Mouse (Mus musculus): ENCODE results near the gene Ubxn1.
"Not testable (repeated sequence)": the region's sequence is repeated elsewhere in the genome, so short reads cannot be mapped to it uniquely, and the experiment has no call there.

The Ubxn1 gene

DNA sequence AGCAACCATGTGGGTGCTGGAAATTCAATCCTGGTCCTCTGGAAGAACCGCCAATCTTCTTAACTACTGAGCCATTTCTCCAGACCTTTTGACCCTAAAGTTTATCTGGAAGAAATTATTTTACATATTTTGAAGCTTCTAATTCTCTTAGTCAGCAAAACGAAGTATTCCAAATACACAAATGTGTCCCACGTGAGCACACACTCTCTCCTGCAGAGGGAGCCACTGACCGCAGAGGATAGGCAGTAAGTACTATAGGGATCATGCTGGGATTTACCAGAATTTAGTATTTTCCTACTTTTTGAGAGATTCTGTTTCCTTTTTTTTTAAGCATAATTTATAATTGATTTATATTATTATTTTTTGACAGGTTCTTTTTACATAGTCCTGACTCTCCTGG lies 13.6 kb upstream of the Ubxn1 start:
- peak; percentile 70 for DNase-seq (ENCODE audit: low read depth, low spot score)

DNA sequence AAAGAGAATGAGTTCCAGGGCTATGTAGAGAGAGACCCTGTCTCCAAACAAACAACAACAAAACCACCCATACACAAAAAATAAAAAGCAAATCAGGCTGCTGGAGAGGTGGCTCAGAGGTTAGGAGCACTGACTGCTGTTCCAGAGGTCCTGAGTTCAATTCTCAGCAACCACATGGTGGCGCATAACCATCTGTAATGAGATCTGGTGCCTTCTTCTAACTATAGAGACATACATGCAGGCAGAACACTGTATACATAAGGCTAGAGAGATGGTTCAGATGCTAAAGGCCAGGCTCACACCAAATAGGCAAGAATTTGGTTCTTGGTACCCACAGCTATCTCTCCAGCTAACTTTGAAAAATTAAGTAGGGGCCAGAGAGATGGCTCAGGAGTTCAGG lies 12.3 kb upstream of the Ubxn1 start:
- DNase-seq (ENCODE audit: low read depth, low spot score): peak; percentile 73

DNA sequence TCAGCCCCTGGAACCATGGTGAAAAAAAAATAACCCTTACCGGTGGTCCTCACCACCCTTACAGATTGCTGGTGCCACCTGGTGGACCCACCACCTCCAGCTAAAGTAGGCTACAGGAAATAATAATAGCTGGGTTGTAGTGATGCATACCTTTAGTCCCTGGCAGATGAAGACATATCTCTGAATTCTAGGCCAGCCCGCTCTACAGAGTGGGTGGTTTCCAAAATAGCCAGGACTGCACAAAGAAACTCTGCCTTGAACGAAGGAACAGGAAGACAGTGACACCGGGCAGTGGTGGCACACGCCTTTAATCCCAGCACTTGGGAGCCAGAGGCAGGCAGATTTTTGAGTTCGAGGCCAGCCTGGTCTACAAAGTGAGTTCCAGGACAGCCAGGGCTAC lies 7.0 kb upstream of the Ubxn1 start:
- DNase-seq (ENCODE audit: low read depth, low spot score): no peak

DNA sequence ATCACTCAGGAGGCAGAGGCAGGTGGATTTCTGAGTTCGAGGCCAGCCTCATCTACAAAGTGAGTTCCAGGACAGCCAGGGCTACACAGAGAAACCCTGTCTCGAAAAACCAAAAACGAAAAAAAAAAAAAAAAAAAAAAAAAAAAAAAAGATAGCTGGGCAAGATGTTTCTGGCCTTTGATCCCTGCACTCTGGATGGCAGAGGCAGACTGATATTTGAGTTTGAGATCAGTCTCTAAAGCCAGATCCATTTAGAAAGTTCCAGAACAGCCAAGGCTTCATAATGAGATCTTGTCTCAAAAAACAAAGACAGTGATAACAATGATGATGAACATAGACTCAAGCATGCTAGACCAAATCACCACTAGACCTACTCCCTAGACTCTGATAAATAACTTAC lies 915 bp upstream of the Ubxn1 start:
- not testable (repeated sequence) for DNase-seq (ENCODE audit: low read depth, low spot score)

DNA sequence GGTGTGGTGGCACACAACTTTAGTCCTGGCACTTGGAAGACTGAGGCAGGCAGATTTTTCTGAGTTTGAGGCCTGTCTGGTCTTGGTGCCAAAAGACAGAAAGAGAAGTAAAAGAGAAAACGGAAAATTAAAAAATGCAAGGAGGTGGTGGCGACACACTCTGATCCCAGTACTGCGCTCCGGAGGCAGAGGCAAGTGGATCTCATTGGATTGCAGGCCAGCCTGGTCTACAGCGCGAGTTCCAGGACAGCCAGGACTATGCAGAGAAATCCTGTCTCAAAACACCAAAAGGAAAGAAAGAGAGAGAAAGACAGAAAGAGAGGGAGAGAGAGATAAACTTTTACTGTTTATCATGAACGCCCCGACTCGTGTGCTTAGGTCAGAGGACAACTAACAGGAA lies 458 bp upstream of the Ubxn1 start:
- no peak for DNase-seq (ENCODE audit: low read depth, low spot score)

DNA sequence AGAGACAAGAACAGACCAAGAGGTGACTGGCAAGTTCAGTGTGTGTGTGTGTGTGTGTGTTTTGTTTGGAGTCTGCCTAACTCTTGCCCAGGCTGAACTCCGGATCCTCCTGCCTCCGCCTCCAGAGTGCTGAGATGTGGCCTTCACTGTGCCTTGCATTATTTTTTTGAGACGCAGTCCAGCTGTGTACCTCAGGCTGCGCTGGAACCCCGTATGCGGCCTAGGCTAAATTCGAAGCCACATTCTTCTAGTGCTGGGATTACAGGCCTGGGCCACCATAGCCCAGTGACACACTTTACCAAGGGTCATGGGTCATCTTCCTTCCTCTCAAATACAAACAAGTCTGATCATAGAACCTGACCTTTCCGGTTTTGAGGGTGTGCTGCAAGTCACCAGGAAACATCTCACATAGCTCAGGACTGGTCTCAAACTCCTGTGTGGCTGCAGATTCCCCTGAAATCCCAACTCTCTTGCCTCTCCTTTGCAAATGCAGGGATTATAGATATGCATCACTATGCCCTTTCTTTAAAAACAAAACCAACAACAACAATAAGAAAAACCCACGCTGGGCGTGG lies 1.1 kb downstream of the Ubxn1 start:
- no peak for DNase-seq (ENCODE audit: low read depth, low spot score)

DNA sequence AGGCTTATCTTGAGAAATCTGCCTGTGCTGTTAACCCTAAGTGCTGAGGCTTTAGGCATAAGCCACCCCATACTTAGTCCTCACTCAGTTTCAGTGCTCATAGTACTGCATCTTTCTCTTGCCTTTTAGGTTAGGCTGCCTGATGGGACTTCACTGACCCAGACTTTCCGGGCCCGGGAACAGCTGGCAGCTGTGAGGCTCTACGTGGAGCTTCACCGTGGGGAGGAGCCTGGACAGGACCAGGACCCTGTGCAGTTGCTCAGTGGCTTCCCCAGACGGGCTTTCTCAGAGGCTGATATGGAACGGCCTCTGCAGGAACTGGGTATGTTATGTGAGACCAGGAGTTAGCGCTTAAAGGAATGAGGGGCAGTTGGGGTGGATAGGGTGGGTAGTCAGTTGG lies 3.7 kb downstream of the Ubxn1 start:
- no peak for DNase-seq (ENCODE audit: low read depth, low spot score)

DNA sequence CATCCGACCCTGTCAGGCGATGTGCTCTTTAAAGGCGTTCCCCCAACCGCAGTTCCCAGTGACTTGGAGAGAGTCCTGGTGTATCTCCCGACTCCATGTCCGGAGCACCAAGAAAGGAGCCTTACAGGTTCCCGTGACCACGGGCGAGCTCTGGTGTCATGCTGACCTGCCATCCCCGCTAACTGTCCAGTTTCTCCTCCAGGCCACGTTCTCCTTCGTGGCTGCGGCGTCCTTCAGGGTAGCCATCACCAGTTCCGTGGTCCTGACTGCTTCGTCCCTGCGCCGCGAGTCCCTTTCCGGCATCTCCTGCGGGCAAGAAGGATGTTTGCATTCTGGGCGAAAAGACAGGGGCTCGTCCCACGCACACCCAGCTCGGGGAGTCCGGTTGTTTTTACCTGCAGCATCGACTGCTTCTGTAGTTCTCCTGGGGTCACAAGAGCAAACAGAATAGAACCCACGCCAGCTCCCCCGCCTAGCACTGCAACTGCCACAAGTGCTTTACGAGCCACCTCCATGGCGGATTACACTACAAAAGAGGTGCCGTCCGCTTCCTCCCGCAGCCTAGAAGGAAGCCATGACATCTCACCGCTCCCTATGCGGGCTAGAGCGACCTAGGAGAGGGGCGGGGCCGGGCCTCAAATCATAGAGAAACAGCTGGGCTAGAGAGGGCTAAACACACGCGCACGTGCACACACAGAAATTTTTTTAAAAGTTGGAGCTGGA lies 9.2 kb downstream of the Ubxn1 start, which contains the start of gene Uqcc3:
TSS of gene Uqcc3 (minus strand) at position 613 of the 723 bp plus-strand sequence.
- peak; percentile 92 for DNase-seq (ENCODE audit: low read depth, low spot score)

DNA sequence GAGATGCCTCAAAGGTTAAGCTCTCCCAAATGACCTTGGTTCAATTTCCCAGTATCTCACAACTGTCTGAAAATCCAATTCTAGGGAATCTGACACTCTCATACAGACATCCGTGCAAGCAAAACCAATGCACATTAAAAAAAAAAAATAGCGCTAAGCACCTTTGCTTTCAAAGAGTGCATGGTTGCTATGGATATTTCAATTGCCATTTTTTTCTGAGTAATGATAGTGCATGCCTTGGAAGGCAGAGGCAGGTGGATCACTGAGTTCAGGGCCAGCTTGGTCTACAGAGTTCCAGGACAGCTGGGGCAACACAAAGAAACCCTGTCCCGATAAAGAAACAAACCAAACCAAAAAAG lies 9.7 kb downstream of the Ubxn1 start:
- no peak for DNase-seq (ENCODE audit: low read depth, low spot score)

DNA sequence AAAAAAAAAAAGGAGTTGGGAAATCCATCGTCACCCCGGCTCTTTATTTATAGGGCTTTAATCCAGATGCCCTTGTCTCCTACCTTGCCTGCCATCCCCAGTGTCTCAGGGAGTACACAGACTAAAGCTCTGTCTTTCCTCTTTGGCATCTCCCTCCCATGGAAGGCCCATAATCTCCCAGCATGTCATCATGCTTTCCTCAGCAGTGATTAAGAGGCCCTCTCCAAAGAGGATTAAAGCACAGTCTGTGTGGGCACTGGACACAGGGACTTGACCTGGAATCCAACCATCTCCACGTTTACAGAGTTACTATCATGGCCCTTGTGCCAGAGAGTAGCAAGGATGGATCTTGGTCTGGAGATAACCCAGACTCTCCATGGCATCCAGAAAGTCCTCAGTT lies 12.3 kb downstream of the Ubxn1 start, which contains the start of the genes Lbhd1 and Gm49403:
TSS of gene Lbhd1 (plus strand) at position 117 of the 400 bp plus-strand sequence.
TSS of gene Gm49403 (plus strand) at position 315 of the 400 bp plus-strand sequence.
- no peak for DNase-seq (ENCODE audit: low read depth, low spot score)

DNA sequence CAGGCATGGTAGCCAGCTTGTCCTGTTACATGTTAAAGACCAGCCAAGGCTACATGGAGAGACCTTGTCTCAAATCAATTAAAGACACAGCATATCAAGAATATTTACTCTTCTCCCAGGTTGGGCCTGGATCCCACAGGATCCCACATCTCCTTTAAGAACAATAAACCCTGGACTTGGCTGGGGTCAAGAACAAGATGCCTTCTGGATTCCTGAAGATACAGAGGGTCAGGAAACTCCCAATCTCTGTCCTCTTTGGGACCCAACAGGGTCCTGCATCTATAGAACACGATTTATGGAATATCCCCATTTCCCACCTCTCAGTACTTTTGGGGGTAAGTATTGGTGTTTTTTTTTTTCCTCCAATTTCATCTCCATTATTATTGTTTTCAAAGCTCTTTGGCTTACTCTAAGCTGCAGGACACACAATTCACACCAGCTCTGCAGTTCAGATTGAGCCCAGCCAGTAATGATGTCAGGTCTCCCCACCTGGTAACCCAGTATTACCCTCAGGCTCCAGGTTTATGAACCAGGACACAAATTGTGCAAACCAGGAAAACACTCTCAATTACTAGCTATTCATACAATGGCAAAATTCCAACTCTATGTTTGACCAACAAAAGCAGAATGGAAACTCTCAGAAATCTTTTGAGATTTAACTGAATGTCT lies 15.8 kb downstream of the Ubxn1 start:
- DNase-seq (ENCODE audit: low read depth, low spot score): no peak

DNA sequence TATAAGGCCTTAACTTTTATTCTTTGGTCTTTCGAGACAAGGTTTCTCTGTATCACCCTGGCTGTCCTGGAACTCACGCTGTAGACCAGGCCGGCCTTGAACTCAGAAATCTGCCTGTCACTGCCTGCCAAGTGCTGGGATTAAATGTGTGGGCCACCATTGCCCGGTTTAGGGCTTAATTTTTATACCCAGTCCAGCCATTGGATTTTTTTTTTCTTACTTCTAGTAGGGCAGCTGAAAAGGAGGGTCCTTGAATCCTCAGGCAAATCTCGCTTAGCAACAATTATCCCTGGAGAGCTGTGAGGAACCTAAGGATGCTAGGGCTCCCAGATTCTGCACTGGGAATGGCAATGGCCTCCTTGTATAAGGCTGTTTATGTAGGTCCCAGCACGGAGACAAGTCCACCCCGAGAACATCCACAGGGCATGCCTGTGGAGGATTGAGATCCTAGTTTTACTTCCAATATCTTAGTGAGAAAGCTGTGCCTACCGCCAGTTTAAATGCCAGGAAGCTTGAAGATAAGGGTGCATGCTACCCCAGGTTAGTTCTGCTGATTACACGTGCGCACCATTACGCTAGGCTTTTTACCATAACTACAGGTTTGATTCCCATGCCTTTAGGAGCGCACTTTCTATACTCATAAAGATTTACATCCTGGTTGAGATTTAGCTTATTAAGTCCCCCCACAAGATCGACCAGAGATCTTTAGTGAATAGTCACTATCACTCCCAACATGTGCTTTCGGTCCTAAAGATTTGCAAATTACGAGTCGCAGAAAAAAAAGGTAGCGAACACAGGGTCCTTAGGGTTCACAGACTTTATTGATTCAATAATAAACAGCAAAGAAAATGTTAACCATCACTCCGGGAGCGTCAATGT lies 16.5 kb downstream of the Ubxn1 start:
- peak; percentile 20 for DNase-seq (ENCODE audit: low read depth, low spot score)

DNA sequence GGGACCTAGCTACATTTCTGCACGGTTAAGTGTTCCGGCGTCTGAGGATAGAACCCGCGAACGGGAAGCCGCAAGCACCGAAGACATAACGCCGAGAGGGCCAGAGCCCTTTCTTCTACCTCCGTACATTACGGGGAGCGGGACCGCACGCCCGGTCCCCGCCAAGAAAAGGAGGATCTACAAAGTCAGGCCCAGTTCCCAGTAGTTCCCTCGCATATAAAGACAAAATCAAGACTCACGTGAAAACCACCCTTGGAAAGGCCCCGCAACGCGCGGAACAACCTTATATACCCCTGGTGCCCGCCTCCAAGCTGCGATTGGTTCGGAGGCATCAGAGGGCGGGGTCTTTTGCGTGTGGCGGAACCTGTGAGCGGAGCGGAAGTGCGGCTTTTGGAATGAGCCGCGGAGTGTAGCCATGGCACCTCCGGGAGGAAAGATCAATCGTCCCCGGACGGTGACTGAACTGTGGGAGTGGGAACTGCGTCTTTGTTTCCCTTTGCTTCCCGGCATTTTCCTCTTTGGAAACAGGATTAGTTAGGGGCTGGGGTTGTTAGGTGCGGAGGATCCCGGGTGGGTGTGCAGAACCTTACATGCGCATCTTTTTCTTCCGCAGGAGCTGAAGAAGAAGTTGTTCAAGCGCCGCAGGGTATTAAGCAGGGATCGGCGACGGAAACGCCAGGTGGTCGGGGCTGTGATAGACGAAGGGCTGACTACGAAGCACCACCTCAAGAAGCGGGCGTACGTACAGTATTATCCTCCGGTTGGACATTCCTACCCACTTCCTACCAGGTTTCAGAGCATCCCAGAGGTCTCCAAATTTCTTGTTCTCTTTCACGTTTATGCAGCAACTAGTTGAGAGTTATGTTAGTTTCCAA lies 17.5 kb downstream of the Ubxn1 start, which contains the start of the genes 1810009A15Rik and Gm49416:
TSS of gene 1810009A15Rik (plus strand) at position 343 of the 875 bp plus-strand sequence.
TSS of gene Gm49416 (plus strand) at position 416 of the 875 bp plus-strand sequence.
- peak; percentile 97 for DNase-seq (ENCODE audit: low read depth, low spot score)

DNA sequence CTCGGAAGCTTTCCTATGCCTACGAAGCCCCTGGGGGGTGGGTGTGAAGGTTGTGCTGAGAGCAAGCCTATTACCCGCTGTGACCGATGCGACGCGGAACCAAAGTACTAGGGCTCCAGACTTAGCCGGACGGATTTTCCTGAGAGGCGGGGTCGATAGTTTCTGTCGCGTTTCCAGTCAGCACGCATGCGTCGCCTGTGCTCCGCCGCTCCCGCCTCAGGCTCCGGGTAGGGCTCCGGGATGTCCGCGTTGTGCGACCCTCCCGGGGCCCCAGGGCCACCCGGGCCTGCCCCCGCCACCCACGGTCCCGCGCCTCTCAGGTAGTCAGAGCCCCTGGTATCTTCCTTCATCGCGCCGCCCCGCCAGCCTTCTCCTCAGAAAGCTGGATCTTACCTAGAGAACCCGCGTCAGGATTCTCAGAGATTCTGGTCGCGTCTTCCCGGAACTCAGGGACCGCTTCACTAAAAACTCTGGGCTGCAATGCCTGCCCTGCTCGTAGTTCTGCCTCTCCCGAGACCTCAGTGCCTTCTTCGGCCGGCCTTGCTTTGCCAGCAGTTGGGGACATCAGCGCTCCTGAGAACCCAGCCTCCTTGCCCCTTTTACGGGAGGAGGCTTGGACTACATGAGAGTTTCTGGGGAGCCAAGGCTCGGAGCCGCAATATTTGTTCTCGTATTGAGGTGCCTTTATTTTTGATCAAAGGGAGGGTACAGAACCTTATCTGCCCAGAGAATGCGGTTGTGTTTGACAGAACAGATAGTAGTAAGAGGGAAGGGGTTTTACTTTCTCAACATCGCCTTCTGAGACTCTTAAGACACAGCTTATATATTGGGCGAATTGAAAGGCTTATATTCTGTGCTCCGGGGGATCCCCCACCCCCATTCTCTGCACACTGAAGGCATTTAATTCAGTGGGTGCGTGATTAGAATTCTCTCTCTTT lies 21.8 kb downstream of the Ubxn1 start, which contains the start of gene Ints5:
TSS of gene Ints5 (plus strand) at position 177 of the 938 bp plus-strand sequence.
- DNase-seq (ENCODE audit: low read depth, low spot score): peak; percentile 91

DNA sequence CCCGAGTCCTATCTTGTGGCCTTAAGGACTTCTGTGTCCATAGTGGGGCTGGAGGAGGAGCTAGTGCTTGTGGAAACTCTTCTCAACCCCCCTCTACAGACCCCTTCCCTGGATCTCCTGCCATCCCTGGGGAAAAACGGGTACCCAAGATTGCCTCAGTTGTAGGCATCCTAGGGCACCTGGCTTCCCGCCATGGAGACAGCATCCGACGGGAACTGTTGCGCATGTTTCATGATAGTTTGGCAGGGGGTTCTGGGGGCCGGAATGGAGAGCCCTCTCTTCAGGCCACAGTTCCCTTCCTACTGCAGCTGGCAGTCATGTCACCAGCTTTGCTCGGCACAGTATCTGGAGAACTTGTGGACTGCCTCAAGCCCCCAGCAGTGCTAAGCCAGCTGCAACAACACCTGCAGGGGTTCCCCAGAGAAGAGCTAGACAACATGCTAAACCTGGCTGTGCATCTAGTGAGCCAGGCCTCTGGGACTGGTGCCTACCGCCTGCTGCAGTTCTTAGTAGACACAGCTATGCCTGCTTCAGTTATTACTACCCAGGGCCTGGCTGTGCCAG lies 24.2 kb downstream of the Ubxn1 start:
- DNase-seq (ENCODE audit: low read depth, low spot score): no peak

DNA sequence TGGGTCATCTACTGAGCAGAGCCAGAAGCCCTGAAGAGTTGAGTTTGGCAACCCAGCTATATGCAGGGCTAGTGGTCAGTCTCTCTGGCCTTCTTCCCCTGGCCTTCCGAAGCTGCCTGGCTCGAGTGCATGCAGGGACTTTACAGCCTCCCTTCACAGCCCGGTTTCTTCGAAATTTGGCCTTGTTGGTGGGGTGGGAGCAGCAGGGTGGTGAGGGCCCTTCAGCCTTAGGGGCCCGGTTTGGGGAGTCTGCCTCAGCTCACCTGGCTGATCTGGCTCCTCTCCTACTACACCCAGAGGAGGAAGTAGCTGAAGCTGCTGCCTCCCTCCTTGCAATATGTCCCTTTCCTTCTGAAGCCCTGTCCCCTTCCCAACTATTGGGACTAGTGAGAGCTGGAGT lies 24.9 kb downstream of the Ubxn1 start:
- DNase-seq (ENCODE audit: low read depth, low spot score): not testable (repeated sequence)

DNA sequence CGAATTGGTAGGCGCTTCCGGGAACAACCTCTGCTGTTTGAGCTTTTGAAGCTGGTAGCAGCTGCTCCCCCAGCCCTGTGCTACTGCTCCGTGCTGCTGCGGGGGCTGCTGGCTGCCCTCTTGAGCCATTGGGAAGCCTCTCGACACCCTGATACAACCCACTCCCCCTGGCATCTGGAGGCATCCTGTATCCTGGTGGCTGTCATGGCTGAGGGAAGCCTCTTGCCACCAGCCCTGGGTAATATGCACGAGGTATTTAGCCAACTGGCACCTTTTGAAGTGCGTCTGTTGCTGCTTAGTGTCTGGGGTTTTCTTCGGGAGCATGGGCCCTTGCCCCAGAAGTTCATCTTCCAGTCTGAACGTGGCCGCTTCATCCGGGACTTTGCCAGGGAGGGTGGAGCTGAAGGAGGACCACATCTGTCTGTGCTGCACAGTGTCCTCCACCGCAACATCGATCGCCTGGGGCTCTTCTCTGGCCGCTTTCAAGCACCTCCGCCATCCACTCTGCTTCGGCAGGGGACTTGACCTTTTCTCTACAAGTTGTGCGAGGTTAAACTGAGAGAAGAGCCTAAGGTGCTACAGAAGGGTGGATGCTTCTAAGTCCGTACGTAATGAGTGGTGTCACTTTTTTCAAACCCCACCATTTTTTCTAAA lies 26.0 kb downstream of the Ubxn1 start:
- DNase-seq (ENCODE audit: low read depth, low spot score): peak; percentile 30

DNA sequence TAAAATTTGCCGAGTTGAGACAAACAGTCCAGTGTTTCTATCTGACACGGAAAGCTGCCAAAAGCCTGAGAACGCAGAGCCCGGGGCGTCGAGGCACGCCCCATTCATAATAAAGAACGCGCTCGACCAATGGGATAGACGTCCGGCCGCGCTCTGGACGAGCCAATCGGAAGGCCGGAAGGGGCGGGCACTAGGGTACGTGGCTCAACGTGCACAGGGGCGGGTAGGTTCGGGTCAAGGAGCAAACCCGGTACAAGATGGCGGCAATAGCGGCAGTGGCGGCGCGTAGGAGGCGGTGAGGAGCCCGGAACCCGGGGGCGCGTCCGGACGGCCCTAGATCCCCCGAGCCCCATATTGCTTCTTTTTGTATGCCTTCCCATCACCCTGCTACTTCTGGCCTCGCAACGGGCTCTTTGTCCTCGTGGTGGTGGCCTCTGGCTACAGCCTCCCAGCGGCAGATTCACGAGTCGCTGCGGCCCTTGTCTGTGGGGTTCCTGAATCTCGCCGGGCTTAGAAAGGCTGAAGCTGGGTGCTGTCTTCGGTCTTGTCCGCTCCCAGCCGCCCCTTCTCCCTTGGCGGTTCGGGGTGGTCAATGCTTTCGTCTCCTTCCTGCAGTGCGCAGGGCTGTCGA lies 26.7 kb downstream of the Ubxn1 start, which contains the start of gene Ganab:
TSS of gene Ganab (plus strand) at position 207 of the 631 bp plus-strand sequence.
- peak; percentile 97 for DNase-seq (ENCODE audit: low read depth, low spot score)
